Mouse (Mus musculus) intestine, embryonic 14.5 days (tissue): Measurements from ENCODE around the gene Cdc14a. TPM values are rescaled to one million over a fixed set of nuclear protein-coding genes. Genes with fewer than 3 reads are reported as not detected.

Experiments
- ATAC-seq: fragments of 200-750 bp; cut with Nextera tagmentation; replicated peaks from 2 replicates; pipeline ENCODE4 v1.8.0; 2017; ENCODE audit warnings: low read depth, moderate number of reproducible peaks, moderate TSS enrichment, moderate library complexity; ENCODE audit not compliant: low FRiP score, low TSS enrichment
- DNase-seq: peaks from one replicate; pipeline ENCODE4 v3.0.0-alpha.2; 2018; ENCODE audit warnings: low spot score
- H3K27ac ChIP-seq: fragments of 300-500 bp; sonication (generic); 2 replicates; pipeline ENCODE4 v1.5.1; 2014; ENCODE audit warnings: low read depth, mild to moderate bottlenecking, control low read depth
- H3K27me3 ChIP-seq: fragments of 300-500 bp; sonication (generic); replicated peaks from 2 replicates; pipeline ENCODE4 v1.6.1; 2014; ENCODE audit warnings: low read length, control low read depth; ENCODE audit not compliant: control insufficient read depth, insufficient read depth
- H3K36me3 ChIP-seq: fragments of 300-500 bp; sonication (generic); 2 replicates; pipeline ENCODE4 v1.6.1; 2014; ENCODE audit warnings: low read length, control low read depth; ENCODE audit not compliant: control insufficient read depth, insufficient read depth
- H3K4me1 ChIP-seq: fragments of 300-500 bp; sonication (generic); replicated peaks from 2 replicates; pipeline ENCODE4 v1.6.1; 2014; ENCODE audit warnings: low read length, control low read depth, mixed read lengths; ENCODE audit not compliant: control insufficient read depth, insufficient read depth
- H3K4me2 ChIP-seq: fragments of 300-500 bp; sonication (generic); 2 replicates; pipeline ENCODE4 v1.6.1; 2014; ENCODE audit warnings: low read length
- H3K4me3 ChIP-seq: fragments of 300-500 bp; sonication (generic); 2 replicates; pipeline ENCODE4 v1.5.1; 2014; ENCODE audit warnings: low read depth, low read length, control low read depth, mixed read lengths
- H3K9ac ChIP-seq: fragments of 300-500 bp; sonication (generic); 2 replicates; pipeline ENCODE4 v1.6.1; 2014; ENCODE audit warnings: mild to moderate bottlenecking, low read length
- H3K9me3 ChIP-seq: fragments of 300-500 bp; sonication (generic); 2 replicates; pipeline ENCODE4 v1.6.1; 2016; ENCODE audit warnings: low read length, control low read depth; ENCODE audit not compliant: control insufficient read depth
- WGBS: fragments of 180-500 bp; shearing (Covaris S2); extraction: QIAGEN DNeasy Blood & Tissue Kit; methylation state at CpG from one replicate; pipeline ENCODE4 v1.1.7; 2014; 5-methylcytosine and 5-hydroxymethylcytosine counted together
- polyA plus RNA-seq: library from polyadenylated mRNA; unstranded; fragments of >200 nt; fragmentation: Nextera tagmentation; extraction: Ambion mirVana; gene quantifications from 2 replicates; pipeline ENCODE4 v1.2.1, GENCODE M21; 2014

Gene Cdc14a
- polyA plus RNA-seq, 1 experiment from 2014 or later = 8.8 TPM

DNA sequence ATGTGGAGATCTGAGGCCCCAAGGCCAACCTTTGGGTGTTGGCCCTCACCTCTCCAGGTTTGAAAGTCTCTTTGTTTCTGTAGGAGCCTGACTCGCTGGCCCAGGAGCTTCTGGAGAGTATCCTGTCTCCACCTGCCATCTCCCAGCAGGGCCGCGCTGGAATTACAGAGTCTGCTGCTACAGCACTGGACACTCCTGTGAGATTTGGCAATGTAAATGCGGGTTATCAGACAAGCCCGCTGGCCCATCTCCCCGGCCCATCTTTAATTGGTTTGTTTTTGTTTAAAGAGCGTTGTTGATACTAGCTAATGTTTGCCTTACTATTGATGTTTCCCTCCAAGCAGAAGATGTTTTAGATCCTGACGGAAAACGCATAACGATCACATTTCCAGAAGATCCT is 15.0 kb downstream of the Cdc14a start:
- peaks cover 17% of the 10 kb centered on the region; the same call in 1 of the 2 replicates for H3K4me1 ChIP-seq
- H3K36me3 ChIP-seq = no peaks in the 10 kb centered on the region
- H3K9me3 ChIP-seq = no peaks in the 10 kb centered on the region
- H3K4me3 ChIP-seq = no peak overlapping the region
- no peak overlapping the region for H3K27ac ChIP-seq
- ATAC-seq (no peak), DNase-seq (no peak)
- no peak overlapping the region for H3K4me2 ChIP-seq
- H3K9ac ChIP-seq = no peak overlapping the region
- no peaks in the 10 kb centered on the region for H3K27me3 ChIP-seq
- WGBS = 66% methylated on average over 10 of the region's 10 CpGs

DNA sequence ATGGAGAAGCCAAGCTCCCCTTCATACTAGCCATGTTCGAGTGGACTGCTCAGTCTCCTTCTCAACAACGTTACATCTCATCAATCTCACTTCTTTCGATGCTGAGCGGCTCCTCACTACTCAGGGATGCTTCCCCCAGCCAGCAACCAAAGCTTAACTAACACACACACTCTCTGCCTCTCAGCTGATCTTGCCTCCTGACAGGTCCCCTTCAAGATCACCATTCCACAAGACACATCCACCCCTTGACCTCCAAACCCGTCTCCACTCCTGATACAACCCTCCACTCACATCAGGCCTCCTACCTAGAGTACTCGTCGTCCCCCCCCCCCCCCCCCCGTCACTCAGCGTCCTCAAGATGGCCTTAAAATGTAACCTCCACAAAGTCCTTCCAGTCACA is 18.3 kb downstream of the Cdc14a start:
- WGBS = 82% methylated on average over 9 of the region's 9 CpGs
- H3K4me3 ChIP-seq = no peak overlapping the region
- H3K36me3 ChIP-seq = no peaks in the 10 kb centered on the region
- DNase-seq = no peak
- H3K4me1 ChIP-seq = peaks cover 9% of the 10 kb centered on the region; the same call in 1 of the 2 replicates
- no peak for ATAC-seq
- no peaks in the 10 kb centered on the region for H3K27me3 ChIP-seq
- no peak overlapping the region for H3K4me2 ChIP-seq
- no peaks in the 10 kb centered on the region for H3K9me3 ChIP-seq
- no peak overlapping the region for H3K9ac ChIP-seq
- H3K27ac ChIP-seq = no peak overlapping the region

DNA sequence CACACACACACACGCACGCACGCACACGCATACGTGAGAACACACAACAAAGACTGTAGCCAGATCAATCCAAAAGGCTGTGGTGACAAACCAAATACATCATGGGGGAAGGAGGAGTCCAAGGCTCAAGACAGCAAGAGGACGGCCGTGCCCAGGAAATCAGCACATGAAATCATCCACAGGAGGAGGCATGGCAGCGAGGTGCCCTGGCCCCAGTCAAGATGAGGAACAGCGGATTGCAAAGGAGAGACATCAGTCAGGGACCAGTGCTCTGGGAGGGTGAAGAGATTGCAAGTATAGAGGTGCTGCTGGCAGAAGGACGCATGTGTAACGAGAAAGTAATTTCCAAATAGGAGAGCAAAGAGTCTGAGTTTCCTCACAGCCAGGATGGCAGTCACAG is 22.4 kb downstream of the Cdc14a start:
- Histone ChIP-seq H3K9ac (no peak overlapping the region), H3K4me3 (no peak overlapping the region), H3K27me3 (no peaks in the 10 kb centered on the region), H3K36me3 (peaks cover 3% of the 10 kb centered on the region; the same call in 1 of the 2 replicates), H3K4me1 (no peaks in the 10 kb centered on the region), H3K4me2 (no peak overlapping the region), H3K9me3 (no peaks in the 10 kb centered on the region), H3K27ac (no peak overlapping the region)
- ATAC-seq (no peak), DNase-seq (no peak)
- WGBS = 85% methylated on average over 11 of the region's 11 CpGs

DNA sequence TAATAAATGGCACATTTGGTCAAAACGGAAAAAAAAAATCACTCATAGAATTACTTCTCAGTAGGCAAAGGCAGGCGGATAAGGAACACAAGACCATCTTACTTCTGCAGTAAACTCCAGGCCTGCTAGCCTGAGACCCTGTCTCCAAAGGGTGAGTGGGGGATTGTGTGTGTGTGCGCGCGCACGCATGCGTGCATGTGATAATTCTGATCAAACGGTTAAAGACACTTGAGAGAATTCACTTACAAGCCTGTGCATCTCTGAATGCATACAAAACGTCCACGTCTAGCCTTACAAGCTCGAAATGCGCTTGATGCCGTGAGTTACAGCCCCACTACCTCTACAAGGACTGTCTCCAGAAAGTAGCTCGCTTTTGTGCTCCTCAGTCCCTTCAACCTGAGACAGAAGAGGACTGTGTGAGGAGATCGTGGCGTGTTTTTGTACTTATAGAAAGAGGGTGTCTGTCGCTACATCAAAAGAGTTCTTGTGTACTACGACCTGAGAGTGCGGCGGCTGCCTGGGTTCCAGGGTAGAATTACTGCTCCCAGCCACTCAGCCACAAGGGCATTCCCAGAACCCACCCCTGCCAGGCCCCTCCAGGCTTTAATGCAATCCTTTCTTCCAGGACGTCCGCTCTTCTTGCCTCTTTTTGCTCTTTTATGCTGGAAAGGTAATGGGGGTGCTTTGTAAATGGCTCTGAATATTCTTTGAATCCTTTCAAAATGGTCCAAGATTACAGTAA is 24.3 kb downstream of the Cdc14a start:
- no peak overlapping the region for H3K4me3 ChIP-seq
- no peak overlapping the region for H3K9ac ChIP-seq
- ATAC-seq = no peak
- no peaks in the 10 kb centered on the region for H3K27me3 ChIP-seq
- H3K27ac ChIP-seq = no peak overlapping the region
- H3K9me3 ChIP-seq = no peaks in the 10 kb centered on the region
- WGBS = 80% methylated on average over 22 of the region's 22 CpGs
- no peak overlapping the region for H3K4me2 ChIP-seq
- no peaks in the 10 kb centered on the region for H3K4me1 ChIP-seq
- DNase-seq = no peak
- peaks cover 3% of the 10 kb centered on the region; the same call in 1 of the 2 replicates for H3K36me3 ChIP-seq

DNA sequence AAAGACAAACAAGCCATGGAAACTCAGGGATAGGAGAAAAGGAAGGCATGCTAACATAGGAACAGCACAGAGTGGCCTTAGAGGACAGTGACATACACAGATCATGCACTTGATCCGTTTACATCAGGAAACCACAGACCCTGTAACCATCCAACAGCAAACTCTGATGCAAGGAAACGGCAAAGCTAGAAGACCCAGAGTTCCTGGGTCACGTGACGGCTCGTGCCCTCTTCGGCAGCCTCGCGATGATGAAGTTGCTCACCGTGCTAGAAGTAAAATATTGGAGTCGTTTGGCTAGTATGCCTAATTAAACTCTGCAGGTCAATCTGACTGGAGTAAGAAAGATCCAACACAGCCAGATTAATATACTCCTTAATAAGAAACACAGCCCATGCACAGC is 25.3 kb downstream of the Cdc14a start:
- H3K36me3 ChIP-seq = peaks cover 3% of the 10 kb centered on the region; the same call in 1 of the 2 replicates
- H3K9me3 ChIP-seq = no peaks in the 10 kb centered on the region
- no peak for ATAC-seq
- H3K4me2 ChIP-seq = no peak overlapping the region
- H3K9ac ChIP-seq = no peak overlapping the region
- H3K27ac ChIP-seq = no peak overlapping the region
- no peaks in the 10 kb centered on the region for H3K4me1 ChIP-seq
- no peak overlapping the region for H3K4me3 ChIP-seq
- H3K27me3 ChIP-seq = no peaks in the 10 kb centered on the region
- 82% methylated on average over 10 of the region's 10 CpGs for WGBS
- DNase-seq = no peak

DNA sequence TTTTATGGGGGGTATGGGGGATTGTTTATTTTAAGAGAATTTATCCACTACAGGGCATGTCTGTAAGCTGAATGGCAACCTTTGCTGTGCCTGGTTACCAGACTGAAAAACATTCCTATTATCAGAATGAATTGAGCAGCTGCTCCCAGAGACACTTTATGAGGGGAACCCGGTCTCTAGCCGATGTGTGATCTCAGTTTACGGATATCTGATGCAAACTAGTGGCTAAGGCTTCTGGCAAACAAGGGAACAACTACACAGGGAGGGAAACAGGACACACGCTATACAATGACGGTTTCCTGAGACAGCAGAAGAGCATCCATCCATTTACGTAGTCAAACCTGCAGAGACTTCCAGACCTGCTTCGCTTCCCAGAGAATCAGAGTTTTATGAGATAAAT is 25.9 kb downstream of the Cdc14a start:
- Histone ChIP-seq H3K4me2 (no peak overlapping the region), H3K4me3 (no peak overlapping the region), H3K9me3 (no peaks in the 10 kb centered on the region), H3K27ac (no peak overlapping the region), H3K36me3 (peaks cover 3% of the 10 kb centered on the region; the same call in 1 of the 2 replicates), H3K9ac (no peak overlapping the region), H3K4me1 (no peaks in the 10 kb centered on the region), H3K27me3 (no peaks in the 10 kb centered on the region)
- 72% methylated on average over 7 of the region's 7 CpGs for WGBS
- no peak for DNase-seq
- ATAC-seq = no peak

DNA sequence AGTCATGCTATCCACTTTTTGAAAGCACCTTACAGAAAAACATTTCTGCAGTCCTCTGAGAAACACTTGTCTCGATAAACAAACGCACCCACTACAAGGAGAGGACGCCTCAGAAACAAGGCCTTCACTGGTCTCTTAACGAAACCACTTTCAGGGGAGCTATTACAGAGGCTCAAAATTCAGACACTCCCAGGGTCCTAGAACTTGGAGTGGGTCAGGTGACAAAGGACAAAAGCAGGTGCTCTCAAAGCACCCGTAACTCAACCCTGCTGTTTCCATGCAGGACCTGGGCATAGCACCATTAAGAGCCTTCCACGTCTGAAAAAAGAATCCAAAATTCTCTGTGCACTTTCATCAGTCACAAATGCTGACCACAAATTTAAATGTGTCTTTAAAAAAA is 26.5 kb downstream of the Cdc14a start:
- DNase-seq (no peak), ATAC-seq (no peak)
- no peak overlapping the region for H3K9ac ChIP-seq
- H3K9me3 ChIP-seq = no peaks in the 10 kb centered on the region
- WGBS = 88% methylated on average over 6 of the region's 6 CpGs
- H3K36me3 ChIP-seq = peaks cover 7% of the 10 kb centered on the region; the same call in 1 of the 2 replicates
- no peak overlapping the region for H3K27ac ChIP-seq
- H3K27me3 ChIP-seq = no peaks in the 10 kb centered on the region
- no peaks in the 10 kb centered on the region for H3K4me1 ChIP-seq
- no peak overlapping the region for H3K4me2 ChIP-seq
- H3K4me3 ChIP-seq = no peak overlapping the region

DNA sequence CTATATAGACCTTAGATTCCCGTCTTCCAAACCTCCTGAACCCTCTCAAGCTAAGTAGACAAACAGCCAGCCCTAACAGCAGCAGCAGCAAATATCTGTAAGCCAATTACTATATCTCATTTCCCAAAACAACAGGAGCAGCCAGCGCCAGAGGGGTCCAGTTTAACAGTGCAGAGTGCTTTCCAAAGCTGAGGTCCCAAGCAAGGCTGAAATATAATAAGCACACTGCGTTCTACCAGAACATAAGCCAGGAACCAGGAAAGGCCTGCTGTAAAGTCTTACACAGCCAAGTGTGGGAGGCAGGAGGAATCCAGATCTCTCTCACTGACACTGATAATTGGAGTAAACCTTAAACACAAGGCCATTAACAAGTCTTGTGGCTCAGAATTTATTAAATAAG is 27.3 kb downstream of the Cdc14a start:
- H3K4me3 ChIP-seq = no peak overlapping the region
- H3K4me2 ChIP-seq = no peak overlapping the region
- no peaks in the 10 kb centered on the region for H3K9me3 ChIP-seq
- no peak for DNase-seq
- no peak overlapping the region for H3K9ac ChIP-seq
- WGBS = 74% methylated on average over 3 of the region's 3 CpGs
- no peak overlapping the region for H3K27ac ChIP-seq
- H3K4me1 ChIP-seq = no peaks in the 10 kb centered on the region
- peaks cover 12% of the 10 kb centered on the region; the same call in 1 of the 2 replicates for H3K36me3 ChIP-seq
- ATAC-seq = no peak
- no peaks in the 10 kb centered on the region for H3K27me3 ChIP-seq

DNA sequence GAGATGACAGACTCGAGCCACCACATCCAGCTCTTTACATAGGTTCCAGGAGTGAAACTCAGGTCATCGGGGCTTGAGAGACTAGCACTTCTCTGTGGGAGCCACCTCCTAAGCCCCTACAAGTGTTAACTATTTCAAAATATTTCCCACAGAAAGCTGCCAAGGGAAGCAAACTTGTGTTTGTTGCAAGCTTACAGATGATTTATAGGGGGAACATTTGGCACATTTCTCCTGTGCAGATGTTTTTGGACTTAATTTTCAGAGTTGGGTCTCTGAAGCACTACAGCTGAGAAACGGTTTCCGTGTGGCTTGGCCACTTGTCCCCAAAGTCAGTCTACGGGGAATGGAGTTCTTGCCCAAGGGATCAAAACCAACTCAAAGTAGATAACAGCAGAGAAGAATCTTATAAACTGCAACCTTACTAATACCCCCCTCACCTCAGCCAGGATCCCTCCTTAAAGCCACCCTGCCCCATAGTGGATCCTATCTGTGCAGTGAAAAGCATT is 28.9 kb downstream of the Cdc14a start:
- ATAC-seq (no peak), DNase-seq (no peak)
- H3K4me3 ChIP-seq = no peak overlapping the region
- no peaks in the 10 kb centered on the region for H3K4me1 ChIP-seq
- 76% methylated on average over 5 of the region's 5 CpGs for WGBS
- peaks cover 12% of the 10 kb centered on the region; the same call in 1 of the 2 replicates for H3K36me3 ChIP-seq
- H3K4me2 ChIP-seq = no peak overlapping the region
- H3K27ac ChIP-seq = no peak overlapping the region
- no peaks in the 10 kb centered on the region for H3K27me3 ChIP-seq
- H3K9ac ChIP-seq = no peak overlapping the region
- no peaks in the 10 kb centered on the region for H3K9me3 ChIP-seq
